Mouse (Mus musculus) 416B (cell line): ENCODE results near the gene Prpf3.
"Not testable (repeated sequence)": the region's sequence is repeated elsewhere in the genome, so short reads cannot be mapped to it uniquely, and the experiment has no call there.

Experiments used
- DNase-seq: peaks from one replicate; pipeline ENCODE4 v3.0.0; 2011; ENCODE audit warnings: low read depth

The Prpf3 gene

DNA sequence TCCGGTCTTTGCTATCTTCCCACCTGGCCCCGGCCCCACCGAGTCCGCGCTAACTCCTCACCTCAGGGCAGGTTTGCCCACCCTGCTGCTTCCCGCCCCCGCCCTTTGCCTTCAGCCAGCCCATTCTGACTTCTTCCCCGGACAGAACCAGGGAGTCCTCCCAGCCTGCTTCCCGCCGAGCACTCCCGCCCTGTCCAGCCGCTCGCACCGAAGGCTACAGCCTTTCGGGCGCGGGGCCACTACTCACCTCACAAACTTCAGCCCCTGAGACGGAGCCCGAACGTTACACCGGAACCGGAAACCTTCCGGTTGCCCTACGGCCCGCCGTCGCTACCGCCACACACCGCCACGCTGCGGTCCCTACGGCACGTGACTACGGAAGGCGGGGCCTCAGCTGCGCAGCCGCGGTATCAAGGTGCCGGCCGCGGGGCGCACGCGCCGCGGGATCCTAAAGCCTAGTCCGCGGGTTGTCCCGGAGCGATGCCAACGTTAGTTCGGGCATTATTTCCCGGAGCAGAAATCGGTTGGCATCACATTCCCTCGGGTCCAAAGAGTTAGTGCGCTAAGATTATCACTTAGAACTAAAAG, at the start of gene Prpf3:
TSS of gene Prpf3 (minus strand) at position 384 of the 588 bp plus-strand sequence.
- DNase-seq = peak; percentile 92

DNA sequence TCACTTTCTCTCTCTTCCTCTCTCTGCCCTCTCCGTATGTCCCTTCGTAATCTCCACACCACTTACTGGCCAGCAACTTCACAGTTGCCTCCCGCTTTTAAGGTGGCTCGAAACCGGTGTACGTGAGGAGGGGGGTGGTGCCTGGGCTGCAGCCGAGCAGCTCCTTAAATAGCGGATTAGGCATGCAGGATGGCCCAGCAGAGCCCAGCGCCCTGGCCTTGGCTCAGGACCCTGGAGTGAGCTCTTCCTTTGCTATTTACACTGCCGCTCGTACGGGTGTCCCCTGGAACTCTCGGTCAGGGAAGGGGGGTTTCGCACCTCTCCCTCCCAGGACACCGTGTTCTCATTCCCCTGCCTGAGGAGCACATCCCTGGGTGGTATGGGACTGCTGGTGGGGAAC, 48.9 kb upstream of the Prpf3 start, which contains the start of gene Car14:
TSS of gene Car14 (minus strand) at position 124 of the 400 bp plus-strand sequence.
- DNase-seq = no peak

DNA sequence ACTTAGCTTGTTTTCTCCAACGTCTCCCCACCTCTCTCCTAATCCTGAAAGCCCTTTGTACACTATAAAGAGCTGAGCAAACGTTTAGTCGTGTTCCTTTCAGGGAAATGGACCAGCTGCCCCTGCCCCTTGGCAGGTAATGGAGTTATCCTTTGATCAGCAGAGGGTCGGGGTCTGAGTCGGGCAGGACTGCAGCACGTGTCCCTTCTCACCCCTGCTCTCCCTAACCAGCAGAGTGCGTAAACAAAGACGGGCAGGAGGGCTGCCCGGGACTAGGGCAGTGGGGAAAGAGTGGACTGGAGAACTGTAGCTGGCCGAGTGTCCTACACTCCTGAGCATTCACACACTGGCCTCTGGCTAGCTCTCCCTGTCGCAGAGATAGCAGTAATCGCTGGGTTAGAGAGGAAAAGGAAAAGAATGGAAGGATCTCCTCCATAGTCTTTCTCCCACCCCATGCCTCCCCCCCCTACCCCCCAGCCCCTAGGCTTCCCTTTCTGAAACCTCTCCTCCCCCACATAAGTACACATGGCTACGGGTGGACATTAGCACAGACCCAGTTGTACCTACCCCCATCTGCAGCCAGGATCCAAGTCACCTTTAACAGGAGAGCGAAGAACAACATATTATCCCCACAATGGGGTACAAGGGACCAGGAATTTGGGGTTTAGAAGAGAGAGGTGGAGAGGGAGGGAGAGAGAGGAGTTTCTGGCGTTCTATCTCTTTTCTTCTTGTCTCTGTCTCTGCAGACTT, 48.2 kb upstream of the Prpf3 start:
- DNase-seq = no peak

DNA sequence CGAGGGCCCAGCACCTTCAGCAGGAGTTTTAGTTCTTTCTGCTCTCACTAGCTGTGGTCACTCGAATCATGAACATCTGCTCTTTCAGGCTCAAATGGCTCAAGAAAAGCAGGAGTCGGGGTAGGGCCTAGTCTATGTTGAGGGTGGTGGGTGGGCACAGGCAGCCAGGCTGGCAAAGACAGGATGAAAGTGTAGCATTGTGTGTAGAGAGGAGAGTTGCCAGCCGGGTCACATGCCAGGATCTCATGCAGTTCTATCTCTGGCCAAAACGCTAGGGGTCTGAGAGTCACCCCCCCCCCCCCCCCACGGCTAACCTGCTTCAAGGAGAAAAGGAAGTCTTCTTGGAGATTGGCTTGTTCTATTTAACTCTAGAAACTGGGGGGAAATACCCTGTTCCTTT, 47.0 kb upstream of the Prpf3 start:
- DNase-seq = no peak

DNA sequence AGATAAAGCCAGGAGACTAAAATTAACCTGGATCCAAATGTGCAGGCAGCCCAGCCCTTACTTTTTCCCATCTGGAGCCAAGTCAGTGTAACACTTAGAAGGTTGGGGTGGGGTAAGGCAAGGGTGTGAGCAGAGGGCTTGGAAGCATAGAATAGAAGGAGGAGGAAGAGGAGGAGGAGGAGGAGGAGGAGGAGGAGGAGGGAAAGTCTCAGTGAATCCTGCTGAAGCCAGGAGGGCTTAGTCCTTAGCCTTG, 46.6 kb upstream of the Prpf3 start:
- DNase-seq = no peak

DNA sequence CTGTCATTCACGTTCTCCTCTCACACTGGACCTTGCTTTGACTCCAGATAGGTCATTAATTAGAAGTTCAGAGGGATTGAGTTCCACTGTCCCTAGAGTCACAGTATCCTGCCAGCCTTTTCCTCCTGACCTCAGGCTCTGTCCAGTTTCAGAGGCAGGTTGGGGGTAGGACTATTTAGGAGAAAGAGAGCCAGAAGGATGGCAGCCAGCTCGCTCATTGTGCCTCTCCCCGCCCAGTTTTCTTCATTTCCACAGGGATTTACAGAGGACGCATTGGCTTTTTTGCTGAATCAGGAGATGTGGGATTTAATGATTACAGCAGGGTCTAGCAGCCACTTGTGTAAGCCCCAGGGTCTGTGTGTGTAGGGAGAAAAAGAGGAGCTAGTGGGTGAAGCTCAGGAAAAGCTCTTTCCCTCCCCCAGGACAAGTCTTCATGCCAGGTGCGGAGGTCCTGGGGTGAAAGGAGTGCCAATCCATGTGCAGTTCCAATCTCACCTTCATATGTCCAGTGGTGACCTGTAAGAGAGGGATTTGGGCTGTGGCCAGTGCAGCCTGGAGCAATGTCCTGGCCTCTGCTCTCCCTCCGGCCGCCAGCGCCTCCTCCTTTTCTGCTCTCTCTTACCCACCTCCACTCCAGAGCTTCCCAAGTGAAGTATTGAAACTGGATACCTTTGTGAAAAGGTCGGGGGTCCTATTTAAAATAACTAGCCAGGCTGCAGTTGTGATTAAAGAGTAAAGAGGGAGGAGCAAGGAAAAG, 46.1 kb upstream of the Prpf3 start:
- no peak for DNase-seq

DNA sequence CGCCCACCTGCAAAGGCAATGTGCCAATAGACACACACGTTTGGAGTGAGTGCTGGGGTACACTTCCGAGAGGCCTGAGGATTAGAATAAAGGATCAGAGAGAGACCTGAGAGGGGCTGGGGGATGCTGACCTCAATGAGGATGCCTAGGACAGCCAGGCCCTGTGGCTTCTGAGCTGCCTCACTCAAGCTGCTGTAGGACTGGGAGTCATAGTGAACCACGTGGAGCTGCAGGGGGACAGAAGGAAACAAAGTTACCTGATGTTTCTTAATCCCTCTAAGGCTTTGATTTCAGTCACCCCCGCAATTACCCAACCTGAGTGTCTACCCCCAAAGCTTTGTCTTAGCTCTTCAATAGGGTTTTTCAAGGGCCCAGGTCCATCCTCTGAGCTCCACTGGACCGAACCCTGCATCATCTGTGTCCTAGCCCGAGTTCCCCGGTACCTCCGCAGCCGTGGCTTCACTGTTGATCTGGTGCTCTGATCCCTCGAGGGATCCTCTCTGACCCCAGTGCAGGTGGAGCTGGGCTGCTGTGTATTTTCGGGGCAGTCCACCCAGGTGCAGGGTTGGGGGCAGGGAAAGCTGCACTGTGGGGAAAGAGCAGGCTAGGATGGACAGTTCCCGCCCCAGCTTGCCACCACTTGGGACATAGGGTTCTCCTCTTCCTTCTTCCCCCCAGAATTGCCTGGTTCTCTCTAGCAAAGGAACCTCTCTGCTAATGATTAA, 44.3 kb upstream of the Prpf3 start:
- no peak for DNase-seq

DNA sequence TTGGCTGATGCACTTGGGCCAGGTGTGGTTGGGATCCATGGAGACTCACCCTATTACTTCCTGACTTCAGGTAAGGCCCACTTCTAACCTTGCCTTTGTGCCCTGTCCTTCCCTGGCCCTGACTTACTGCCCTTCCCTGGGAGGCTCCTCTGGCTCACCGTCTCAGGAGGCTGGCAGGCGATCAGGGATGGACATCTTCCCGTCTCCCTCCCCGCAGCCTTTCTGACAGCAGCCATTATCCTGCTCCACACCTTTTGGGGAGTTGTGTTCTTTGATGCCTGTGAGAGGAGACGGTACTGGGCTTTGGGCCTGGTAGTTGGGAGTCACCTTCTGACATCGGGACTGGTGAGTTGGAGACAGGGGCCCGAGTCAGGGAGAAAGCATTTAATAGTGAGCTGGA, 39.8 kb upstream of the Prpf3 start:
- not testable (repeated sequence) for DNase-seq

DNA sequence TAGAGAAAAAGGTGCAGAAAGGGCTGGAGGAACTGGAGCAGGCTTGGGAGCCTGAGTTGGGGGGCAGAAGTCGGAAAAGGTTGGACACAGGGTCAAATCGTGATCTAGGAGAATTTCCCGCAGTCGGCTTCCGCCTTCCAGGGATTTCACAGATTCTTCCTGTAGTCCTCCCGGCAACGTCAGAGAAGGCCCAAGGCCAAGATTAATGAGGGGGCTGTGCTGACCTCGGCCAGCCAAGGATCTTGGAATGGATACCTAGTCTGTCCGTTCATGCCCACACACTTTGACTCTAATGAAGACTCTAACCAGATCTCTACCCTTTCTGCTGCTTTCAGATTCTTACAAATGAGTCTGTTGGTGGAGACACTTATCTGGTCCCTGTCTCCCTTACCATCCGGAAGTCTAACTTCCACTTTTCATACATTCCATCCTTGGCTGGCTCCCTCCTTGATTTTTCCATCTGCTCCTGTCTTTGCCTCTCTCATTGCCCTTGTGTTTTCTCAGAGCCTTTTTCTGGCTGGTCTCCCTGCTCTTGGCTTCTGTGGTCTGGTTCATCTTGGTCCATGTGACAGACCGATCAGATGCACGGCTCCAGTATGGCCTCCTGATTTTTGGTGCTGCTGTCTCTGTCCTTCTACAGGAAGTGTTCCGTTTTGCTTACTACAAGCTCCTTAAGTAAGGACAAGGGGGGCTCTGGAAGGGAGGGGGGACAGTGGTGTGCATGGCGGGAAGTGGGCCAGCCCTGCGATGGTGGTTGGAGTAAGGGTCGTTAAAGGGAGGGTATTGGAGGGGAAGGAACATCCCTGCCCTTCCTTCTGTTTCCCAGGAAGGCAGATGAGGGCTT, 38.9 kb upstream of the Prpf3 start:
- peak; percentile 42 for DNase-seq

DNA sequence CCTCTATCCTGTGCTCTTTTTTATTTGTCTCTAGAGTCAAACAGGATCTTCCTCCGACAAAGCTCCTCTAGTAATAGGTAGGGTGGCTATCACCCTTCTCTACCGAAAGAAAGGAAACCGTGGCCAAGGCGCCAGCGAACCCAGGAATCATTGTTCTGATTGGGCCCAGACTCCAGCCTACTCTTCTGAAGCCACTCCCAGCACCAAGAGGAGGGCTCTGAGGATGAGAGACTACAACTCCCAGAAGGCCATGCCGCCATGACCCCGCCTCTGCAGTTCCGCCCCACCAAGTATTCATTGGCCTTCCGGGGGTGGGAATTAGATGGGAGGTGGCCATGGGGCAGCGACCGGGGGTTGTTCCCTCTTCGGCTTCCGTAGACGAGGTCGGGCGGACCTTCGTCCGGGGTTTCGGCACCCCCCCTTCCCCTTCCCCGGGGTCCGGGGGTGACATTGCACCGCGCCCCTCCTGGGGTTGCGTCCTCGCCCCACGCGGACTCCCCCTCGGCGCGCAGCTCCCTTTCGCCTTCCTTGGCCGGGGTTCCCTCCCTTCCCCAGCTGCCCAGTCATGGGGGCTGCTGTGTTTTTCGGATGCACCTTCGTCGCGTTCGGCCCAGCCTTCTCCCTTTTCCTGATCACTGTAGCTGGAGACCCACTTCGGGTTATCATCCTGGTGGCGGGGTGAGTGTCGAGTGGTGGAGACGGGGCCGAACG, 38.1 kb upstream of the Prpf3 start, which contains the start of gene Aph1a:
TSS of gene Aph1a (plus strand) at position 364 of the 711 bp plus-strand sequence.
- peak; percentile 99 for DNase-seq

DNA sequence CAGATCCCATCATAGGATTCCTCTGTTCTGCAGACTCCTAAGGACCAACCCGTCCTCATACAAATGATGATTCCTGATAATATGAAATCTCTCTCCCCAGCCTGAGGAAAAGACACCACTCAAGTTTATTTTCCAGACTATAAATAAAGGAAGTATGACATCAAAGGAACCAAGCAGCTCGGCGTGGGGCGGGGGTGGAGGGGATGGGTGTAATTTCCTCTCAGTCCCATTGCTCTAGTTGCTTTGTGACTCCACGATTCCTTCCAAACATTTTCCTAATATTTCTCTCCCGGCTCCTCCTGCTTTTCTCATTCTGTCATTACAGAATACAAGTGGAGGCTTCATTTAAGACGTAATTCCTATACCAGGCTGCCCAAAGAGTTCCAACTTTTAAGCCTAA, 37.4 kb upstream of the Prpf3 start:
- DNase-seq = peak; percentile 65

DNA sequence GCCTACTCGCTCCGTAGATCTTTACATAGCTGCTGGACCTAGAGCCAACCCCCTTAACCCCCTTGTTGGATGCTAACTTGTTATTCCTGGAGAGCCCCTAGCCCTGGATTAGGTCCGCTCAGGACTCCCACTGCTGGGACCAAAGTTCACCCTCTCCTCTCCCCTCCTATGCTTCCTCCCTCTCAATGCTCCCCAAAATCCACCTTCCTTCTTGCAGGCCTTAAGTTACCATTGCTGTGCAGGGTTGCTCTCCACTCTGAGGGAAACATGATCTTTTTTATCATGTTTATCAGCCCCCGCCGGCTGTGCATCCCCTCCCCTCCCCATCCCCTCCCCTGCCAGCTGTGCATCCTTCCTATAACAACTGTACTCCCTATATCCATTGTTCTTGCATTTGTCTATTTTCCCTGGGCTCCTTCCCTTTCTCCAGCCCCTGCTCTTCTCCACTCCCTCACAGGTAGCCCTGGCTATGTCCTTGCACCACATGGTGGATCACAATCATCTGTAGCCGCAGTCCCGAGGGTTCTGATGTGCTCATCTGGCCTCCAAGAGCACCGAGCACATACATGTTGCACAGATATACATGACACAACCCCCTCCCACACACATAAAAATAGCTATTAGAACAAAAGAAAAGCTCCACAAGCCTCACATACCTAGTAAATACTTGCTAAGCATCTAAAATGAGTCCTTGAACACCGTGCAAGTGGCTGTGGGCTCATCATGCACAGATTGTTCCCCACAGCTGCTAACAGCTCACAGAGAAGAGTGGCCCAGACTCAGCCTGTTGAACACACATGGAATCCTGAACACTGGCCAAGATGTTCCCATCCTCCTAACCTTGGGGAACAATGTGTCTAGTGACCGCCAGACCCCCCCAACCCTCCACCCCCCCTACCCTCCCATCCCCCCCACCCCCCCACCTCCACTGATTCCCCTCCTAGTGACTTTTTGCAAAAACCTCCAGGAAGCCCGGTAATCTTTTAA, 36.7 kb upstream of the Prpf3 start:
- peak; percentile 31 for DNase-seq

DNA sequence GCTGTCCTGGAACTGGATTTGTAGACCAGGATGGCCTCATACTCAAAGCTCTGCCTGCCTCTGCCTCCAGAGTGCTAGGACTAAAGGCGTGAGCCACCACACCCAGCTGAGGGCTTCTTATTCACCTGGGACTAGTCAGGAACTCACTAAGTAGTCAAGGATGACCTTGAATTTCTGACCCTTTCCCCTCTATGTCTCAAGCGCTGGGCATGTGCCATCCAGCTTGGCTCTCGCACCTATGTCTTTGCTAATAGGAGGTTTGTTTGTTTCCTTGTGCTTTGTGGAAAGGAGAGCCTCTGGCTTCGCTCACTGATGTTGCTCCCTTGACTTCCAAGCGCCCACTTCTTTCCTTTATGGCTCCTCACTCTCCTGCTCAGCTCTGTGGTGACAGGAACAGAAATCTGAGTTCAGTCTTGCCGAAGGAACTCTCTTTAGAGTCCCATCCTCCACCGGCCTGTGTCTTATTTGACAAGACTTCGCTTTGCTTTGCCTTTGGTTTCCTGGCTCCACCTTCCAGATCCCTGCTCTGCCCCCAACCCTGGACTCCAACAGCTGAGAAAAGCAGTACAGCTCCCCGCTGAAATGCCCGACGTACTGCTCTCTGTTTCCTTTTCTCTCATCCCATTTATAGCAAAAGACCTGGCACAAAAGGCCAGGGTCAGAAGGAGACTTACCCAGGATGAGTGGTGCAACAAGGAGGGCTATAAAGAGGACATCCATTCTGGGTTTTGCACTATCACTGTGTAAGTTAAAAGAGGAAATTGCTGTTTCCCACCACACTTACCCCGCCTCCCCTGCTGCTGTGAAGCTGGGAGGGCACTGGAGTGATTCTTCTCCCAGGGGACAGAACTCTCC, 35.8 kb upstream of the Prpf3 start, which contains the start of gene BC028528:
TSS of gene BC028528 (minus strand) at position 795 of the 855 bp plus-strand sequence.
- peak; percentile 87 for DNase-seq

DNA sequence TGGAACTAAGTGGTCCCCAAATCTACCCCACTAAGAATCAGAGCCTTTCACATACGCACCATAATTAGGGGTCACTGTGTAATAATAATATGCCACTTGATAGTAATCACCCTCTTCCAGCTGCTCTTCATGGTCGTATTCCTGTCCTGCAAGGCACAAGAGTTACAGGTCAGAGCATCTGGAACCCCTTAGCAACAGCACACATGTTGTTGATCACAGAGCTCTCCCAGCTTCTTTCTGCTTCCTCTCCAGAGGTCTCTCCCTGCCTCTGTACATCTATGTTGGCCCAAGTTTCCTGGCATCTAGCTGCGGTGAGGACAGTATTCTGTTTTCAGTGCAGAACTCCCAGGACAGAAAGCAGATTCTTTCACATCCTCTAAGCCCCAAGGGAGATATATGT, 34.0 kb upstream of the Prpf3 start:
- DNase-seq = no peak

DNA sequence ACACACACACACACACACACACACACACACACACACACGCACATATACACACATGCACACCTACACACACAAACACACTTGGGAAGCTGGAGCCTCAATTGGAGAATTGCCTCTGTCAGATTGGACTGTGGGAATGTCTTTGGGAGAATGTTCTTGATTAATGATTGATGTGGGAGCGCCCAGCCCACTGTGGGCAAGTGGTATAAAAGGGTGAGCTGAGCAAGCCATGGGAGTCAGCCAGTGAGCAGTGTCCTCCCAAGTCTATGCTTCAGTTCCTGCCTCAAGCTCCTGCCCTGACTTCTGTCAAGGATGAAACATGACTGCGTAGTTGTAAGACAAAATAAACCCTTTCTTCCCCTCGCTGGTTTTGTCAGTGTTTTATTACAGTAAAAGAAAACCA, 31.9 kb upstream of the Prpf3 start:
- no peak for DNase-seq

DNA sequence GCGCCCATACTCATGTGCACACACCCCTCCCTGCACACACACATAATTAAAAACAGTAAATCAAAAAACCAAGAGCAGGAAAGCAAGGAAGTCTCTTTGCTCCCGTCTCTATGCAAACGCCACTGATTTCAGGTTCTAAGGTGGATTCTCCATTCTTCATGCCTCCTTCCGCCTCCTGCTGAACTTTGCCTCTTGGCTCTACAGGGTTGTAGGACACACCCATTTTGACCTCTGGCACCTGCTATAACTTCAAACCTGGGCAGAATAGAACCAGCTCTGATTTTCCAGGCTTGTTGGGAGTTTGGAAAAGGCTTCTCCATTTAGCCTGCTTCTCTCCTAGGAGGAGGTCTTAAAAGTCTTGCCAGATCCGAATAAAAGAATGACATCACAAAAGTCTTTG, 28.7 kb upstream of the Prpf3 start:
- no peak for DNase-seq

DNA sequence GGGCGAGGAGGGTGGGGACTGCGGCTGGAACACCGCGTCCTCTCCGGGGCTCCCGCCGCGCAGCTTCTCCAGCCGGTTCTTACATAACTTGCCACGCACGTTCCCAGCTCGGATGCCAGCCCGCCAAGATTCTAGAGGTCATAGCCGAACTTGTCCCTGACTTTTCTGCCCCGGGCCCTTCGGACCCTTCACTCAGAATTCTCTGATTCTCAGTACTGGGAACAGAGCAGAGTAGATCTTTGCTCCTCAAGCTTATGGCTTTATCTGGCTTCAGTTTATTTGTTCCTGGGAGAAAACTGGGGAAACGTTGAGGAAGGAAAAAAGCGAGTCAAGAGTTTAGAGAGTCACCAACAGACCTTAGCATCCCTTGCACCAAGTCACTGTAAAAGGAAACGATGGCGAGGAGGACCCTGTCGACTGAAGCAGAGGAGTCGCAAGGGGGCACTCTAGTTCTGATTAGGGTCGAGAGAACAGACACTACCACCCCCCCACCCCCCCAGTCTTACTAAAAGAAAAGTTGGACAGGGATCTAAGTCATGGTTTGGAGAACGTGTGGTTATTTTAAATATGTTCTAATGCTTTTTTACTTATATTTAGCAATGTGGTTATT, 27.2 kb upstream of the Prpf3 start:
- peak; percentile 90 for DNase-seq
